Mouse (Mus musculus) bone marrow, adult 2 months (tissue): Measurements from ENCODE around the gene Kcng3.

Experiments used
- CTCF ChIP-seq: fragments of 200-500 bp; IDR thresholded peaks from 2 replicates; pipeline ENCODE4 v1.5.1; 2011; ENCODE audit warnings: low read length, control low read depth; ENCODE audit not compliant: control insufficient read depth, insufficient read depth
- POLR2A ChIP-seq: fragments of 200-500 bp; IDR thresholded peaks from 2 replicates; pipeline ENCODE4 v1.6.1; 2011; ENCODE audit warnings: low read depth, mild to moderate bottlenecking, control low read depth, low read length, borderline replicate concordance; ENCODE audit not compliant: control insufficient read depth

DNA sequence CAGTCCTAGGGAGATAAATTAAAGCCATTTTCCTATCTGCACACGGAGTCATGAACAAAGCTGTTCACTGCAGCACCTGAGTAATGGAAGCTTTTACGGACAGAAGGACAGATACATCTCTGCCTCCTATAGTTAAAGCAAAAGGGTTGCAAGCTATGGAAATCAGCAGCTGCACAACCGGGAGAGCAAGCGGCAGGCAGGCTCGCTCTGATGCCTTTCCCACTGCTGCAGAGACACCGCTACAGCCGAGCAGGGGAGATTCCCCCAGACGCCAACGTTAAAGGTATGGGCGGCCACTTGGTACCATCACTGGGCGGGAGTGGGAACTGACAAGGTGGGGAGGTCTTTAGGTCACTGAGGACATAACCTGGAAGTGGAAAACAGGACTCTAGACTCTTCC, 17.8 kb downstream of the Kcng3 start:
- TF ChIP-seq CTCF (no peak), POLR2A (no peak)
